Mouse (Mus musculus) forebrain, postnatal 0 days (tissue): ENCODE results near the gene Fes. TPM values are rescaled to one million over a fixed set of nuclear protein-coding genes. Genes with fewer than 3 reads are reported as not detected.

Experiments
- ATAC-seq: fragments of 200-750 bp; cut with Nextera tagmentation; 2 replicates; pipeline ENCODE4 v1.8.0; 2017; ENCODE audit warnings: mild to moderate bottlenecking, moderate library complexity
- DNase-seq: peaks from one replicate; pipeline ENCODE4 v3.0.0-alpha.2; 2015
- H3K27ac ChIP-seq: fragments of 300-500 bp; sonication (generic); 2 replicates; pipeline ENCODE4 v1.5.1; 2014; ENCODE audit warnings: low read depth, mild to moderate bottlenecking, antibody characterized with exemption, low read length, moderate library complexity, mixed read lengths
- H3K27me3 ChIP-seq: fragments of 300-500 bp; sonication (generic); 2 replicates; pipeline ENCODE4 v1.6.1; 2014; ENCODE audit warnings: mild to moderate bottlenecking, low read length, mixed read lengths; ENCODE audit not compliant: insufficient read depth
- H3K36me3 ChIP-seq: fragments of 300-500 bp; sonication (generic); 2 replicates; pipeline ENCODE4 v1.6.1; 2014; ENCODE audit warnings: mild to moderate bottlenecking, moderate library complexity; ENCODE audit not compliant: insufficient read depth
- H3K4me1 ChIP-seq: fragments of 300-500 bp; sonication (generic); 2 replicates; pipeline ENCODE4 v1.6.1; 2014; ENCODE audit warnings: antibody characterized with exemption; ENCODE audit not compliant: insufficient read depth
- H3K4me2 ChIP-seq: fragments of 300-500 bp; sonication (generic); 2 replicates; pipeline ENCODE4 v1.6.1; 2014; ENCODE audit warnings: low read depth, mild to moderate bottlenecking, moderate library complexity
- H3K4me3 ChIP-seq: fragments of 300-500 bp; sonication (generic); 2 replicates; pipeline ENCODE4 v1.5.1; 2014; ENCODE audit warnings: low read depth, low read length, mixed read lengths
- H3K9ac ChIP-seq: fragments of 300-500 bp; sonication (generic); 2 replicates; pipeline ENCODE4 v1.6.1; 2014; ENCODE audit warnings: mild to moderate bottlenecking
- H3K9me3 ChIP-seq: fragments of 300-500 bp; sonication (generic); 2 replicates; pipeline ENCODE4 v1.6.1; 2016; ENCODE audit warnings: low read length
- CTCF ChIP-seq: sonication (generic); IDR thresholded peaks from 2 replicates; pipeline ENCODE4 v1.5.1; 2016; ENCODE audit warnings: antibody characterized with exemption, control low read depth, low read depth
- WGBS: fragments of 180-500 bp; shearing (Covaris S2); extraction: QIAGEN DNeasy Blood & Tissue Kit; methylation state at CpG from one replicate; pipeline ENCODE4 v1.1.7; 2014; 5-methylcytosine and 5-hydroxymethylcytosine counted together
- polyA plus RNA-seq: library from polyadenylated mRNA; unstranded; fragments of >200 nt; fragmentation: Nextera tagmentation; extraction: Ambion mirVana; gene quantifications from 2 replicates; pipeline ENCODE4 v1.2.1, GENCODE M21; 2015
- total RNA-seq: library from RNA; depleted of rRNA; stranded (reverse); fragments of >200 nt; gene quantifications from 2 replicates; pipeline ENCODE4 v1.2.3, GENCODE M21; 2014

The Fes gene
- total and polyA plus RNA-seq, 2 experiments from 2014 or later: 2.8 to 6.4 TPM

DNA sequence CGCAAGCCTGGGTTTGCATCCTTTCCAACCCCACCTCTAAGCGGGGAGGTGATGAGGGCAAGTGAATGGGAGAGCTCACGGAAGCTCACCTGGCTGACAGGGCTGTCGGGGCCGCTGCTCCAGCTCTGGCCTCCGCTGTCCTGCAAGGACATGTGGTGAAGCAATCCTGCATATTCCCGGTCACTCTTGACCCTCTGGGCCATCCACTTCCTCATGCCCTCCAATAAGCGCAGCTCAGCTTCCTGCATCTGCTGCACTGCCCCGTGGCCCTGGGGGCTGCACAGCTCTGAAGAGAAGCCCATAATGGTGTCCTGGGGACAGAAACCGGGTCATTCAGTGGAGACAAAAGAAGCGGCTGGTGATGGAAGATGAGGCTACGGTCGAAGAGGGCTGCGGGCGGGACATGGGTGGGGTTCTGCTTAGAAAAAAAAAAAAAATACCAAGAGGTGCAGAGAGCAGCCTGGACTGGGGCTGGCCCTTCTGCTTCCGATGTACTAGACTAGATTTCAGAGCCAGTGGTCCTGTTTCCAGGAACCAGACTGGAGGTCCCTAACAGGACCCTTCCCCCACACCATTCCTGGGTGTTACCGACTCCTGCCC lies 613 bp downstream of the Fes start:
- Histone ChIP-seq H3K4me2 (peak overlapping the region; percentile 13; the same call in 1 of the 2 replicates), H3K4me3 (no peak overlapping the region), H3K9ac (no peak overlapping the region), H3K36me3 (peaks cover 24% of the 10 kb centered on the region), H3K27ac (no peak overlapping the region), H3K27me3 (peaks cover 9% of the 10 kb centered on the region; the same call in 1 of the 2 replicates), H3K4me1 (no peaks in the 10 kb centered on the region), H3K9me3 (no peaks in the 10 kb centered on the region)
- DNase-seq: no peak
- WGBS: 39% methylated on average over 17 of the region's 17 CpGs
- no peak for ATAC-seq
- no peak for TF ChIP-seq CTCF

DNA sequence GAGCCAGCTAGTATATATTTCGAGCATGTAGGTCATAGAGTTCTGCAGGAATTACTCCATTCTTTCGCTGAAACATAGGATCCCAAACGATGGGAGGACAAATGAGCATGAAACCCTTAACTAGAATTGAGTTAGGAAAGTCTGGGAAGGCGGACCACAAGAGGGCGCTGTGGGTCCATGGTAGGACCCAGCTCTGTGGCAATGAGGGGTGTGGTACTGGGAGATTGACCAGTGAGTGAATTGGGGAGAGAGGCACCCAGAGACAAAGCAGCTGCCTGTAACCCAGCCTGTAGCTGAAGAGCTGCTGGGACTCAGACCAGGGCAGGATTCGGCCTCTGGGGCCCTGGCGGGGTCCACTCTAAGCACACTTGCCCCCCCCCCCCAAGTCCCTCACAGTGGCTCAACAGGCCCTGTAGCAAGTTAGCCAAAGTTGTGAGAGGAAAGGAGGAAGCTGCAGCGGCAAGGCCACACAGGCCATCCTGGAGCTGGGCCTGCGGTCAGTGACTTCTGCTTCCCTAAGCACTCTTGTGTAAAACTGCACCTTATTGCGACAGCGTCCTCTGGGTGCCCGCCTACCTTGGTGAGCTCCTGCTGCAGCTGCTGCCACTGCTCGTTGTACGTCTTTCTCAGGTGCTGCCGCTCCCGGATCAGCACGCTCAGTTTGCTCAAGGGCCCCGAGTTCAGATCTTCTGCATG lies 1.4 kb downstream of the Fes start:
- 39% methylated on average over 18 of the region's 18 CpGs for WGBS
- no peaks in the 10 kb centered on the region for H3K9me3 ChIP-seq
- no peaks in the 10 kb centered on the region for H3K4me1 ChIP-seq
- no peak overlapping the region for H3K4me3 ChIP-seq
- no peak overlapping the region for H3K27ac ChIP-seq
- peaks cover 16% of the 10 kb centered on the region for H3K36me3 ChIP-seq
- H3K27me3 ChIP-seq: peaks cover 9% of the 10 kb centered on the region; the same call in 1 of the 2 replicates
- H3K9ac ChIP-seq: no peak overlapping the region
- H3K4me2 ChIP-seq: no peak overlapping the region
- DNase-seq (peak; percentile 92), ATAC-seq (peak; percentile 89)
- TF ChIP-seq CTCF: peak; percentile 98

DNA sequence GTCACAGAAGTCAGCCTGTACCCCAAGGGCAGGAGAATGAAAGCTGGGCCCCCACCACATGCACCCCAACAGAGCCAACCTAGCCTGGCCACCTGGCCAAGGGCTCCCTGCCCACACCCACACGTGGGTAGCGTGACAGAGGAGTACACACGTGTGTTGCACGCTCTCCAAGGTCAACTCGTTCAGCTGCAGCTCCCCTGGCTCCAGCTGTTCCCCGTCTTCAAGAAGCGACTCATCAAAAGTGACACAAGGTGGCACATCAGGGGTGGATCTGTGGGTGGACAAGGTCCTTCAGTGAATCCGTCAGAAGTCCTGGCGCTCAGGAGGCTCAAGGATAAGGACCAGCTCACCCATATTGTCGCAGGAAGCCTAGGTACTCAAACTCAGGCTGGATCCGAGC lies 4.8 kb downstream of the Fes start:
- ATAC-seq (no peak), DNase-seq (no peak)
- Histone ChIP-seq H3K9me3 (no peaks in the 10 kb centered on the region), H3K4me2 (no peak overlapping the region), H3K9ac (no peak overlapping the region), H3K4me3 (no peak overlapping the region), H3K27me3 (peaks cover 9% of the 10 kb centered on the region; the same call in 1 of the 2 replicates), H3K4me1 (no peaks in the 10 kb centered on the region), H3K27ac (no peak overlapping the region), H3K36me3 (no peaks in the 10 kb centered on the region)
- WGBS: 70% methylated on average over 11 of the region's 11 CpGs
- no peak for TF ChIP-seq CTCF

DNA sequence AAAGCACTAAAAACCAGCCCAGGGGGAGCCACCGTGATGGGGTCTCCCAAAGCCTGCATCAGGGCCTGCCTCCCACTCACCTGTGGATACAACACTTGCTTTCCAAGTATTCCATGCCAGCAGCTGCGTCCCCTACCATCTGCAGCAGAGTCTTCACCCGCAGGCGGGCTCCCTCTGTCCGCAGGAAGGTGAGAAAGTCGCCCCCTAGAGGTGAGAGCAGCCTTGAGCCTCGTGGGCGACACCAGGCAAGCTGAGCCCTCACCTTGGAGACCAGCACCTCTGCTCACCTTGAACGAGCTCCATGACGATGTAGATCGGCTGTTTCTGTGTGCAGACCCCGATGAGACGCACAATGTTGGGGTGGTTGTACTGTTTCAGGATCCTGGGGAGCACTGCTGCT lies 8.2 kb downstream of the Fes start:
- Histone ChIP-seq H3K4me2 (no peak overlapping the region), H3K9me3 (no peaks in the 10 kb centered on the region), H3K27ac (no peak overlapping the region), H3K4me1 (no peaks in the 10 kb centered on the region), H3K27me3 (no peaks in the 10 kb centered on the region), H3K36me3 (no peaks in the 10 kb centered on the region), H3K4me3 (no peak overlapping the region), H3K9ac (no peak overlapping the region)
- DNase-seq (no peak), ATAC-seq (no peak)
- peak; percentile 47 for TF ChIP-seq CTCF
- 61% methylated on average over 13 of the region's 13 CpGs for WGBS

DNA sequence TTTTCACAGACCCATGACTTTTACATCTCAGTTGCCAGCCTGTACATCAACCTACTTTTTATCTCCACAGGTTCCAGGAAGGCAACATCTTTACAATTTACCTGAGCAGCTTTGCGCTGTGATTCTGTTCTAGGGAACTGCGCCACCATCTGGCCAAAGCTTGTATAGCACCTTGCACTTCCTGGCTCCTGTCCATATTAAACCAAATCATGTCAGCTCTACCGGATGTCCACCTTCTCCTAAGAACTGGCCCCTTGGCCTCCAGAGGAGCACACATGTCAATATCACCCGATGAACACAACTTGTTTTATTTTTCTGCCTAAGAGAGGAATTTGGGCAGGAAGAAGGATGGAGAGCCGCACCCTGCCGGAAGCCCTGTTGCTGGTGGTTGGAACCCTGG lies 10.3 kb downstream of the Fes start:
- WGBS: 39% methylated on average over 6 of the region's 6 CpGs
- no peaks in the 10 kb centered on the region for H3K4me1 ChIP-seq
- H3K4me2 ChIP-seq: no peak overlapping the region
- H3K9me3 ChIP-seq: no peaks in the 10 kb centered on the region
- H3K27me3 ChIP-seq: no peaks in the 10 kb centered on the region
- no peaks in the 10 kb centered on the region for H3K36me3 ChIP-seq
- DNase-seq (peak; percentile 75), ATAC-seq (no peak)
- TF ChIP-seq CTCF: peak; percentile 88
- H3K4me3 ChIP-seq: no peak overlapping the region
- no peak overlapping the region for H3K9ac ChIP-seq
- H3K27ac ChIP-seq: no peak overlapping the region

DNA sequence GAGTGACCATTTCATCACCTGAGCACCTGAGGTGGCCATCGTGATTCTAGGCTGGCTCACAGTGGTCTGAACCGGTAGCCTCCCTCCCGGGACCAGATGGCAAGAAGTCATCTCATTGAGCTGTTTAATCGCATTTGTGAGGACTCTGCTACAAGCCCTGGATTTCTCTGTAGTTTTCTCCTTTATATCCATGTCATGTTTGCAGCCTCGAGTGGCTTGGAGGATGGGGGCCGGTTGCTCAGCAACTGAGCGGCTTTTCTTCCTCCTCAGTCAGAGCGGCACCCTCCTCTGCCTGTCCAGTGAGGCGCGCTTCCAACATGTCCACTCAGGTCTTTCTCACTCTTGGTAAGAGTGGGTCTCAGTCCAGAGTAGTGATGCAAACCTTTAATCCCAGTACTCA lies 11.6 kb downstream of the Fes start:
- Histone ChIP-seq H3K9me3 (no peaks in the 10 kb centered on the region), H3K9ac (no peak overlapping the region), H3K4me2 (no peak overlapping the region), H3K4me3 (no peak overlapping the region), H3K27ac (no peak overlapping the region), H3K36me3 (no peaks in the 10 kb centered on the region), H3K27me3 (no peaks in the 10 kb centered on the region), H3K4me1 (no peaks in the 10 kb centered on the region)
- no peak for TF ChIP-seq CTCF
- peak; percentile 36 for ATAC-seq
- WGBS: 67% methylated on average over 10 of the region's 10 CpGs
- no peak for DNase-seq

DNA sequence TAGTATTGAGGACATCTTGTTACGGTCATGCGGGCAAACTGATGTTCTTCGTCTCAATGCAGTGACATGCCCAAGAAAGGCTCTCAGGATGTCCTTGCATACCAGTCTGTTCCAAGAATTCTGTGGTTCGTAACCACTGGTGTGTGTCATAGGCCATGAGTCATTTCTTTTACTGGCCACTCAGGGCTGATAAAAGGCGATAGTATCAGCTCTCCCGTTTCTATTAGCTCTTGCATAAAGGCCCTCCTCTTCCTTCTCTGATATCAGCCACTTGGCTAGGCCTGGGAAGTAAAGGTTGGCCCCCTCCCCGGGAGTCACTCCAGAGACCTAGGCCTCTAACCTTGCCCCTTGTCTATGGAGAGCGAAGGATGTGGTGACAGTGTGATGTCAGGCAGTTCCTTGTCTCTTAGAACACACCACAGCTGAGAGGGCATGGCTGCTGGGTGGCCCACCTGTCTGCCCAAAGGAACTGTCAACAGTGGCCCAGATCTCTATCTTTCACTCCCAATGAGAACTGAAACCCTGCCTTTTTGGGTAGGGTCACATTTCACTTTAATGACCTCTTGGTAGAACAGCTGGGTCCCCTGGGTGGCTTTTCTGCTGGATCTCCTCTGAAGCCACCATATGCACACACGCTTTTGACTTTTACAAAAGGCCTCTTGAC lies 12.2 kb downstream of the Fes start:
- no peak for ATAC-seq
- no peaks in the 10 kb centered on the region for H3K9me3 ChIP-seq
- 90% methylated on average over 9 of the region's 9 CpGs for WGBS

More for the DNA sequence above, 12.2 kb downstream of the Fes start:
- no peak overlapping the region for H3K4me2 ChIP-seq
- no peaks in the 10 kb centered on the region for H3K4me1 ChIP-seq
- H3K27me3 ChIP-seq: no peaks in the 10 kb centered on the region
- no peak overlapping the region for H3K27ac ChIP-seq
- no peak for DNase-seq
- H3K9ac ChIP-seq: no peak overlapping the region
- no peak for TF ChIP-seq CTCF
- no peak overlapping the region for H3K4me3 ChIP-seq
- no peaks in the 10 kb centered on the region for H3K36me3 ChIP-seq
